Mouse (Mus musculus) frontal cortex, postnatal 25 days (tissue): ENCODE measurements around the gene Gm20831.
"Not testable (repeated sequence)": the region's sequence is repeated elsewhere in the genome, so short reads cannot be mapped to it uniquely, and the experiment has no call there.

ENCODE experiments used
- DNase-seq, 2 experiments: peaks; one replicate each; pipeline ENCODE4 v3.0.0; 2022; ENCODE audit warnings: low spot score in 2 of 2

Gene Gm20831

DNA sequence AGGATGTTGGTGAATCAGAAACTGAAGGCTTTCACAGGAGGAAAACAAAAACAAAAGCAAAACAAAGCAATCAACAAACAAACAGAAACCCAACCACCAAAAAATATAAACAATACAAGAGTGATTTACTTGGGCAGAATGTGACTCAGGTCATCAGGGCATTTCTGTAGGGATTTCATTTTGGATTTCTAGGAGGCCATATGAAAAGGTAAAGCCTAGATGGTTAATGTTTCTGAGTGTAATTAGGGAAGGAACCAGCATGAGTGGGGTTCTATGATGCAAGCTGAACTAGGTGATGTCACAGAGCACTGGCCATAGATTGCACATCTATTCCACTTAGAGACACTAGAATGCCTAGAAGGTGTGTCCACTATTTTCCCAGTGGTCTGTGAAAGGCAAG lies at the start of gene Gm20831, which contains the start of gene Gm20772:
Gm20831 (plus strand) TSS at position 301 of the 400 bp plus-strand sequence.
Gm20772 (plus strand) TSS at position 301 of the 400 bp plus-strand sequence.
- not testable (repeated sequence) for DNase-seq

- not testable (repeated sequence) for DNase-seq
These were observed 28.4 kb upstream of the Gm20831 start, which contains the start of gene Gm21904 for GRCm38 (mm10) chrY:17846166-17846565. TSS of gene Gm21904 (minus strand) at chrY:17846266.

- not testable (repeated sequence) for DNase-seq
These were observed 62.7 kb downstream of the Gm20831 start, which contains the start of gene Srsy for GRCm38 (mm10) chrY:17937230-17937629. TSS of gene Srsy (minus strand) at chrY:17937330.
